Mouse (Mus musculus) kidney, postnatal 14 days (tissue): ENCODE measurements at regions not wholly inside any gene's neighbourhood (a gene's known extent, or its start where the extent isn't known, plus 50 kb on each side); places are given as distances from the start of the nearest gene placed in this dataset.

Source experiments
- DNase-seq: peaks from one replicate; pipeline ENCODE4 v3.0.0; 2022; ENCODE audit warnings: mixed read lengths

- DNase-seq, result no peak
Observed at GRCm38 (mm10) chr7:111322901-111323300, 240.1 kb upstream of the Eif4g2 start.

GRCm38 (mm10) chr7:111319917-111320316 is 237.1 kb upstream of the Eif4g2 start:
- DNase-seq, result no peak

- no peak for DNase-seq
Observed at GRCm38 (mm10) chr7:111316479-111316990, 233.7 kb upstream of the Eif4g2 start.

- no peak for DNase-seq
Observed at GRCm38 (mm10) chr7:111313921-111314320, 231.1 kb upstream of the Eif4g2 start.

- DNase-seq, result no peak
Observed at GRCm38 (mm10) chr7:111305196-111305595, 222.4 kb upstream of the Eif4g2 start.

GRCm38 (mm10) chr7:111301791-111302488 is 219.1 kb upstream of the Eif4g2 start:
- DNase-seq, result no peak

- DNase-seq, result peak; percentile 18
Observed at GRCm38 (mm10) chr7:111297174-111297902, 214.5 kb upstream of the Eif4g2 start.

GRCm38 (mm10) chr7:111283411-111283955 is 200.7 kb upstream of the Eif4g2 start:
- DNase-seq, result no peak

- DNase-seq, result peak; percentile 74
Observed at GRCm38 (mm10) chr7:111282314-111282713, 199.5 kb upstream of the Eif4g2 start.

GRCm38 (mm10) chr7:111277703-111278102 is 194.9 kb upstream of the Eif4g2 start:
- DNase-seq, result no peak

GRCm38 (mm10) chr7:111273839-111274238 is 191.0 kb upstream of the Eif4g2 start:
- no peak for DNase-seq

- no peak for DNase-seq
Observed at GRCm38 (mm10) chr7:111270874-111271273, 188.0 kb upstream of the Eif4g2 start.

- DNase-seq, result no peak
Observed at GRCm38 (mm10) chr7:111268197-111268596, 185.4 kb upstream of the Eif4g2 start.

- DNase-seq, result no peak
Observed at GRCm38 (mm10) chr7:111263302-111263701, 180.5 kb upstream of the Eif4g2 start.

- DNase-seq, result peak; percentile 41
Observed at GRCm38 (mm10) chr7:111259630-111260574, 177.1 kb upstream of the Eif4g2 start.

GRCm38 (mm10) chr7:111257842-111258241 is 175.0 kb upstream of the Eif4g2 start:
- DNase-seq, result no peak

GRCm38 (mm10) chr7:111256199-111256598 is 173.4 kb upstream of the Eif4g2 start:
- DNase-seq, result no peak

GRCm38 (mm10) chr7:111249606-111250005 is 166.8 kb upstream of the Eif4g2 start:
- DNase-seq, result peak; percentile 82

- no peak for DNase-seq
Observed at GRCm38 (mm10) chr7:111245488-111245887, 162.7 kb upstream of the Eif4g2 start.

GRCm38 (mm10) chr7:111245067-111245466 is 162.2 kb upstream of the Eif4g2 start:
- no peak for DNase-seq

- no peak for DNase-seq
Observed at GRCm38 (mm10) chr7:111243831-111244230, 161.0 kb upstream of the Eif4g2 start.

- DNase-seq, result no peak
Observed at GRCm38 (mm10) chr7:111242646-111243045, 159.8 kb upstream of the Eif4g2 start.

GRCm38 (mm10) chr7:111241538-111241937 is 158.7 kb upstream of the Eif4g2 start:
- peak; percentile 54 for DNase-seq
